Mouse (Mus musculus) brain, embryonic 14.5 days (tissue): ENCODE data around the gene Cnot1.

Experiments used
- CTCF ChIP-seq: fragments of 200-500 bp; IDR thresholded peaks from 2 replicates; pipeline ENCODE4 v1.5.1; 2012; ENCODE audit warnings: inconsistent platforms, mild to moderate bottlenecking, moderate library complexity, borderline replicate concordance; ENCODE audit not compliant: insufficient read depth, insufficient read length; ENCODE audit errors: extremely low read depth
- POLR2A ChIP-seq: fragments of 200-500 bp; IDR thresholded peaks from 2 replicates; pipeline ENCODE4 v1.6.1; 2012; ENCODE audit warnings: mild to moderate bottlenecking, inconsistent platforms, borderline replicate concordance; ENCODE audit not compliant: poor library complexity, insufficient read depth, insufficient read length, severe bottlenecking; ENCODE audit errors: extremely low read depth

DNA sequence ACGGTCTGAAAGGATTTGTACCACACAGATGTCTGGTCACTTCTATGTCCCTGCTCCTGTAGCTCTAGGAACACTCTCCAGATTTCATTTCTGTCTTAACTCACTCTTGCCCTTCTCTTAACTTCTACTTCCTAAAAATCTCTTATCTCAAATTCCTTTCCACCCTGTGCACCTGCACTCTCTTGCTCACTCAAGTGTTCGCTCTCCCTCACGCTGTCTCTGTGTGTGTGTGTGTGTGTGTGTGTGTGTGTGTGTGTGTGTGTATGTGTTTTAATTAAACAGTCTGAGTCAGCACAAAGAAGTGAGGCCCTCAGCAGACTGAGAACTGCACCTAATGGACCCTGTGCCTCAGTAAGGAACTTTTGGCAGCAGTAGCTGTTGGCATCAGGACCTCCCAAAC is 26.2 kb downstream of the Cnot1 start:
- TF ChIP-seq CTCF (no peak), POLR2A (no peak)
